Mouse (Mus musculus) lung, embryonic 15.5 days (tissue): ENCODE data around the gene Magi1. TPM values are rescaled to one million over a fixed set of nuclear protein-coding genes. Genes with fewer than 3 reads are reported as not detected.

ENCODE experiments used
- ATAC-seq: fragments of 200-750 bp; cut with Nextera tagmentation; 2 replicates; pipeline ENCODE4 v1.8.0; 2017; ENCODE audit warnings: moderate number of reproducible peaks, borderline replicate concordance; ENCODE audit not compliant: low FRiP score, low TSS enrichment; ENCODE audit errors: extremely low read depth
- H3K27ac ChIP-seq: fragments of 300-500 bp; sonication (generic); 2 replicates; pipeline ENCODE4 v1.5.1; 2015; ENCODE audit warnings: moderate library complexity, mild to moderate bottlenecking, inconsistent platforms
- H3K27me3 ChIP-seq: fragments of 300-500 bp; sonication (generic); 2 replicates; pipeline ENCODE4 v1.6.1; 2015; ENCODE audit warnings: inconsistent platforms
- H3K36me3 ChIP-seq: fragments of 300-500 bp; sonication (generic); 2 replicates; pipeline ENCODE4 v1.6.1; 2015; ENCODE audit warnings: inconsistent platforms
- H3K4me1 ChIP-seq: fragments of 300-500 bp; sonication (generic); 2 replicates; pipeline ENCODE4 v1.6.1; 2015; ENCODE audit warnings: inconsistent platforms
- H3K4me2 ChIP-seq: fragments of 300-500 bp; sonication (generic); 2 replicates; pipeline ENCODE4 v1.6.1; 2015; ENCODE audit warnings: inconsistent platforms, mild to moderate bottlenecking, moderate library complexity
- H3K4me3 ChIP-seq: fragments of 300-500 bp; sonication (generic); 2 replicates; pipeline ENCODE4 v1.5.1; 2015; ENCODE audit warnings: mild to moderate bottlenecking, inconsistent platforms
- H3K9ac ChIP-seq: fragments of 300-500 bp; sonication (generic); 2 replicates; pipeline ENCODE4 v1.6.1; 2015; ENCODE audit warnings: inconsistent platforms
- H3K9me3 ChIP-seq: fragments of 300-500 bp; sonication (generic); 2 replicates; pipeline ENCODE4 v1.6.1; 2016; ENCODE audit warnings: inconsistent platforms
- WGBS: fragments of 180-500 bp; shearing (Covaris S2); methylation state at CpG from one replicate; pipeline ENCODE4 v1.1.7; 2015; 5-methylcytosine and 5-hydroxymethylcytosine counted together
- polyA plus RNA-seq: library from polyadenylated mRNA; unstranded; fragments of >200 nt; fragmentation: Nextera tagmentation; extraction: Ambion mirVana; gene quantifications from 2 replicates; pipeline ENCODE4 v1.2.1, GENCODE M21; 2015

Gene Magi1
- 9.0 and 9.1 TPM in 2 replicates for polyA plus RNA-seq

- Histone ChIP-seq H3K27me3 (no peaks in the 10 kb centered on the region), H3K9ac (peak within 1 kb of the TSS; percentile 74), H3K4me2 (peak within 1 kb of the TSS; percentile 88), H3K4me3 (peak within 1 kb of the TSS; percentile 74), H3K9me3 (peaks cover 4% of the 10 kb centered on the region; the same call in 1 of the 2 replicates), H3K27ac (peak within 1 kb of the TSS; percentile 98), H3K36me3 (no peaks in the 10 kb centered on the region), H3K4me1 (peaks cover 24% of the 10 kb centered on the region)
- ATAC-seq = peak; percentile 94
- WGBS = under 1% methylated on average over 86 of the region's 86 CpGs
Observed at GRCm38 (mm10) chr6:94283318-94284061, at the start of gene Magi1. TSS of gene Magi1 (minus strand) at chr6:94283917.

GRCm38 (mm10) chr6:94327143-94327542, 43.4 kb upstream of the Magi1 start:
- Histone ChIP-seq H3K9ac (no peak overlapping the region), H3K9me3 (no peaks in the 10 kb centered on the region), H3K27me3 (no peaks in the 10 kb centered on the region), H3K27ac (no peak overlapping the region), H3K4me2 (no peak overlapping the region), H3K4me1 (peaks cover 7% of the 10 kb centered on the region; the same call in 1 of the 2 replicates), H3K4me3 (no peak overlapping the region), H3K36me3 (no peaks in the 10 kb centered on the region)
- 28% methylated on average over 4 of the region's 4 CpGs for WGBS
- ATAC-seq = peak; percentile 42; the same call in 1 of the 2 replicates

- Histone ChIP-seq H3K27me3 (no peaks in the 10 kb centered on the region), H3K9me3 (no peaks in the 10 kb centered on the region), H3K36me3 (no peaks in the 10 kb centered on the region), H3K4me1 (no peaks in the 10 kb centered on the region), H3K27ac (no peak overlapping the region), H3K9ac (no peak overlapping the region), H3K4me3 (no peak overlapping the region), H3K4me2 (no peak overlapping the region)
- no peak for ATAC-seq
- 76% methylated on average over 3 of the region's 3 CpGs for WGBS
Observed at GRCm38 (mm10) chr6:94316886-94317285, 33.2 kb upstream of the Magi1 start.

GRCm38 (mm10) chr6:94312285-94312684, 28.6 kb upstream of the Magi1 start:
- no peaks in the 10 kb centered on the region for H3K27me3 ChIP-seq
- H3K4me2 ChIP-seq = no peak overlapping the region
- H3K4me1 ChIP-seq = 0 out of 2 replicates have a peak, but pooled peaks cover 3% of the 10 kb centered on the region
- no peaks in the 10 kb centered on the region for H3K36me3 ChIP-seq
- WGBS = 64% methylated on average over 7 of the region's 7 CpGs
- no peak overlapping the region for H3K9ac ChIP-seq
- no peaks in the 10 kb centered on the region for H3K9me3 ChIP-seq
- no peak overlapping the region for H3K27ac ChIP-seq
- no peak overlapping the region for H3K4me3 ChIP-seq
- no peak for ATAC-seq

GRCm38 (mm10) chr6:94308498-94308897, 24.8 kb upstream of the Magi1 start:
- Histone ChIP-seq H3K36me3 (no peaks in the 10 kb centered on the region), H3K9me3 (no peaks in the 10 kb centered on the region), H3K9ac (no peak overlapping the region), H3K27ac (no peak overlapping the region), H3K4me1 (0 out of 2 replicates have a peak, but pooled peaks cover 3% of the 10 kb centered on the region), H3K4me3 (no peak overlapping the region), H3K4me2 (no peak overlapping the region), H3K27me3 (no peaks in the 10 kb centered on the region)
- ATAC-seq = no peak
- WGBS = 26% methylated on average over 7 of the region's 7 CpGs

- 75% methylated on average over 6 of the region's 6 CpGs for WGBS
- no peaks in the 10 kb centered on the region for H3K36me3 ChIP-seq
- no peaks in the 10 kb centered on the region for H3K9me3 ChIP-seq
- no peak overlapping the region for H3K27ac ChIP-seq
- H3K27me3 ChIP-seq = no peaks in the 10 kb centered on the region
- ATAC-seq = no peak
- no peak overlapping the region for H3K4me3 ChIP-seq
- H3K4me2 ChIP-seq = no peak overlapping the region
- no peak overlapping the region for H3K9ac ChIP-seq
- H3K4me1 ChIP-seq = 0 out of 2 replicates have a peak, but pooled peaks cover 2% of the 10 kb centered on the region
Observed at GRCm38 (mm10) chr6:94303512-94303911, 19.8 kb upstream of the Magi1 start.

GRCm38 (mm10) chr6:94301804-94302203, 18.1 kb upstream of the Magi1 start:
- no peaks in the 10 kb centered on the region for H3K27me3 ChIP-seq
- H3K27ac ChIP-seq = no peak overlapping the region
- ATAC-seq = no peak

GRCm38 (mm10) chr6:94300562-94300961, 16.8 kb upstream of the Magi1 start:
- Histone ChIP-seq H3K27ac (no peak overlapping the region), H3K9ac (no peak overlapping the region), H3K27me3 (no peaks in the 10 kb centered on the region), H3K4me1 (no peaks in the 10 kb centered on the region), H3K4me3 (no peak overlapping the region), H3K36me3 (no peaks in the 10 kb centered on the region), H3K4me2 (no peak overlapping the region), H3K9me3 (no peaks in the 10 kb centered on the region)
- 35% methylated on average over 3 of the region's 3 CpGs for WGBS
- no peak for ATAC-seq

More at GRCm38 (mm10) chr6:94301804-94302203, 18.1 kb upstream of the Magi1 start:
- H3K4me1 ChIP-seq = no peaks in the 10 kb centered on the region
- H3K4me3 ChIP-seq = no peak overlapping the region
- no peaks in the 10 kb centered on the region for H3K36me3 ChIP-seq
- 89% methylated on average over 10 of the region's 10 CpGs for WGBS
- no peak overlapping the region for H3K4me2 ChIP-seq
- no peaks in the 10 kb centered on the region for H3K9me3 ChIP-seq
- H3K9ac ChIP-seq = no peak overlapping the region

GRCm38 (mm10) chr6:94287387-94287786, 3.7 kb upstream of the Magi1 start:
- Histone ChIP-seq H3K9ac (no peak overlapping the region), H3K27ac (no peak overlapping the region), H3K4me3 (no peak overlapping the region), H3K4me1 (peaks cover 9% of the 10 kb centered on the region), H3K4me2 (no peak overlapping the region), H3K27me3 (no peaks in the 10 kb centered on the region), H3K9me3 (peaks cover 6% of the 10 kb centered on the region; the same call in 1 of the 2 replicates), H3K36me3 (no peaks in the 10 kb centered on the region)
- ATAC-seq = no peak

GRCm38 (mm10) chr6:94286555-94286954, 2.8 kb upstream of the Magi1 start:
- H3K9me3 ChIP-seq = peaks cover 6% of the 10 kb centered on the region; the same call in 1 of the 2 replicates
- H3K4me1 ChIP-seq = peaks cover 16% of the 10 kb centered on the region
- no peak overlapping the region for H3K9ac ChIP-seq
- H3K4me2 ChIP-seq = no peak overlapping the region
- ATAC-seq = no peak
- no peaks in the 10 kb centered on the region for H3K27me3 ChIP-seq
- 50% methylated on average over 2 of the region's 2 CpGs for WGBS
- H3K36me3 ChIP-seq = no peaks in the 10 kb centered on the region
- no peak overlapping the region for H3K4me3 ChIP-seq
- no peak overlapping the region for H3K27ac ChIP-seq

GRCm38 (mm10) chr6:94284089-94284825, 540 bp upstream of the Magi1 start:
- peak overlapping the region; percentile 74 for H3K4me3 ChIP-seq
- H3K9ac ChIP-seq = peak overlapping the region; percentile 55
- under 1% methylated on average over 44 of the region's 44 CpGs for WGBS
- peak; percentile 62; the same call in 1 of the 2 replicates for ATAC-seq
- H3K4me2 ChIP-seq = peak overlapping the region; percentile 88
- no peaks in the 10 kb centered on the region for H3K36me3 ChIP-seq
- peaks cover 6% of the 10 kb centered on the region; the same call in 1 of the 2 replicates for H3K9me3 ChIP-seq
- H3K27me3 ChIP-seq = no peaks in the 10 kb centered on the region
- H3K4me1 ChIP-seq = peaks cover 24% of the 10 kb centered on the region
- H3K27ac ChIP-seq = peak overlapping the region; percentile 98
